Mouse (Mus musculus) lung, postnatal 0 days (tissue): ENCODE data around the gene 4930524B15Rik. TPM values are rescaled to one million over a fixed set of nuclear protein-coding genes. Genes with fewer than 3 reads are reported as not detected.

ENCODE experiments used
- ATAC-seq: fragments of 200-750 bp; cut with Nextera tagmentation; 2 replicates; pipeline ENCODE4 v1.8.0; 2017; ENCODE audit warnings: moderate library complexity
- DNase-seq: peaks from one replicate; pipeline ENCODE4 v3.0.0-alpha.2; 2016; ENCODE audit warnings: low spot score
- H3K27ac ChIP-seq: fragments of 300-500 bp; sonication (generic); 2 replicates; pipeline ENCODE4 v1.5.1; 2014; ENCODE audit warnings: antibody characterized with exemption, mild to moderate bottlenecking, low read length, mixed read lengths
- H3K27me3 ChIP-seq: fragments of 300-500 bp; sonication (generic); replicated peaks from 2 replicates; pipeline ENCODE4 v1.6.1; 2014; ENCODE audit warnings: low read length, mixed read lengths; ENCODE audit not compliant: insufficient read depth
- H3K36me3 ChIP-seq: fragments of 300-500 bp; sonication (generic); 2 replicates; pipeline ENCODE4 v1.6.1; 2014; ENCODE audit warnings: low read length, mixed read lengths; ENCODE audit not compliant: insufficient read depth
- H3K4me1 ChIP-seq: fragments of 300-500 bp; sonication (generic); 2 replicates; pipeline ENCODE4 v1.6.1; 2014; ENCODE audit warnings: antibody characterized with exemption, low read depth, low read length, mixed read lengths; ENCODE audit not compliant: insufficient read depth
- H3K4me2 ChIP-seq: fragments of 300-500 bp; sonication (generic); replicated peaks from 2 replicates; pipeline ENCODE4 v1.6.1; 2014; ENCODE audit warnings: low read depth, mild to moderate bottlenecking, low read length, moderate library complexity, mixed read lengths
- H3K4me3 ChIP-seq: fragments of 300-500 bp; sonication (generic); 2 replicates; pipeline ENCODE4 v1.5.1; 2014; ENCODE audit warnings: low read depth, low read length
- H3K9ac ChIP-seq: fragments of 300-500 bp; sonication (generic); replicated peaks from 2 replicates; pipeline ENCODE4 v1.6.1; 2014; ENCODE audit warnings: low read depth, mild to moderate bottlenecking
- H3K9me3 ChIP-seq: fragments of 300-500 bp; sonication (generic); 2 replicates; pipeline ENCODE4 v1.6.1; 2016; ENCODE audit warnings: low read length, mixed read lengths
- CTCF ChIP-seq: IDR thresholded peaks from 2 replicates; pipeline ENCODE4 v1.5.1; 2016; ENCODE audit warnings: antibody characterized with exemption, mild to moderate bottlenecking
- EP300 ChIP-seq: IDR thresholded peaks from 2 replicates; pipeline ENCODE4 v1.6.1; 2016; ENCODE audit warnings: antibody characterized with exemption, mild to moderate bottlenecking, control low read depth
- WGBS: fragments of 180-500 bp; shearing (Covaris S2); extraction: QIAGEN DNeasy Blood & Tissue Kit; methylation state at CpG from one replicate; pipeline ENCODE4 v1.1.7; 2014; 5-methylcytosine and 5-hydroxymethylcytosine counted together
- polyA plus RNA-seq: library from polyadenylated mRNA; unstranded; fragments of >200 nt; fragmentation: Nextera tagmentation; extraction: Ambion mirVana; gene quantifications from 2 replicates; pipeline ENCODE4 v1.2.1, GENCODE M21; 2015

4930524B15Rik gene
- 0.07 TPM in 1 of 2 replicates, not detected in the other for polyA plus RNA-seq

- H3K36me3 ChIP-seq: no peaks in the 10 kb centered on the region
- no peaks in the 10 kb centered on the region for H3K4me1 ChIP-seq
- no peak for TF ChIP-seq EP300
- TF ChIP-seq CTCF: no peak
- no peaks in the 10 kb centered on the region for H3K27me3 ChIP-seq
- H3K4me3 ChIP-seq: peak within 1 kb of the TSS; percentile 26
- H3K9me3 ChIP-seq: no peaks in the 10 kb centered on the region
- H3K4me2 ChIP-seq: peak within 1 kb of the TSS; percentile 49
- peak; percentile 19 for DNase-seq
- ATAC-seq: peak; percentile 33
- no peak within 1 kb of the TSS; the same call in 1 of the 2 replicates for H3K9ac ChIP-seq
- H3K27ac ChIP-seq: no peak within 1 kb of the TSS
- WGBS: 43% methylated on average over 39 of the region's 49 CpGs
These were observed at the start of gene 4930524B15Rik for GRCm38 (mm10) chr11:31965256-31966134. Gene 4930524B15Rik, plus strand, starts transcription at chr11:31965592.

- no peaks in the 10 kb centered on the region for H3K4me1 ChIP-seq
- 94% methylated on average over 1 of the region's 1 CpGs for WGBS
- ATAC-seq (no peak), DNase-seq (no peak)
- 0 out of 2 replicates have a peak, but pooled peaks cover 7% of the 10 kb centered on the region for H3K36me3 ChIP-seq
- H3K4me3 ChIP-seq: no peak overlapping the region
- no peak overlapping the region for H3K27ac ChIP-seq
- no peaks in the 10 kb centered on the region for H3K27me3 ChIP-seq
- no peak overlapping the region for H3K9ac ChIP-seq
- no peaks in the 10 kb centered on the region for H3K9me3 ChIP-seq
- TF ChIP-seq CTCF (no peak), EP300 (no peak)
- H3K4me2 ChIP-seq: no peak overlapping the region
These were observed 47.6 kb upstream of the 4930524B15Rik start for GRCm38 (mm10) chr11:31917769-31918168.

- Histone ChIP-seq H3K4me2 (no peak overlapping the region), H3K4me1 (no peaks in the 10 kb centered on the region), H3K9me3 (no peaks in the 10 kb centered on the region), H3K4me3 (no peak overlapping the region), H3K27me3 (no peaks in the 10 kb centered on the region), H3K36me3 (peaks cover 30% of the 10 kb centered on the region), H3K27ac (no peak overlapping the region), H3K9ac (no peak overlapping the region)
- ATAC-seq: no peak
- DNase-seq: no peak
- WGBS: 92% methylated on average over 10 of the region's 10 CpGs
- no peak for TF ChIP-seq EP300
- TF ChIP-seq CTCF: no peak
These were observed 35.3 kb upstream of the 4930524B15Rik start for GRCm38 (mm10) chr11:31930051-31930450.

GRCm38 (mm10) chr11:31935652-31936051 is 29.7 kb upstream of the 4930524B15Rik start:
- H3K9ac ChIP-seq: no peak overlapping the region
- no peak for ATAC-seq

GRCm38 (mm10) chr11:31936910-31937525 is 28.4 kb upstream of the 4930524B15Rik start:
- ATAC-seq (no peak), DNase-seq (no peak)
- TF ChIP-seq EP300 (no peak), CTCF (no peak)
- WGBS: 82% methylated on average over 10 of the region's 10 CpGs
- Histone ChIP-seq H3K4me2 (no peak overlapping the region), H3K27me3 (no peaks in the 10 kb centered on the region), H3K27ac (no peak overlapping the region), H3K36me3 (0 out of 2 replicates have a peak, but pooled peaks cover 4% of the 10 kb centered on the region), H3K4me1 (no peaks in the 10 kb centered on the region), H3K9ac (no peak overlapping the region), H3K4me3 (no peak overlapping the region), H3K9me3 (no peaks in the 10 kb centered on the region)

More at GRCm38 (mm10) chr11:31935652-31936051, 29.7 kb upstream of the 4930524B15Rik start:
- WGBS: 31% methylated on average over 4 of the region's 4 CpGs
- no peaks in the 10 kb centered on the region for H3K27me3 ChIP-seq
- H3K4me3 ChIP-seq: no peak overlapping the region
- H3K9me3 ChIP-seq: no peaks in the 10 kb centered on the region
- DNase-seq: no peak
- TF ChIP-seq CTCF (no peak), EP300 (no peak)
- no peaks in the 10 kb centered on the region for H3K4me1 ChIP-seq
- no peak overlapping the region for H3K4me2 ChIP-seq
- H3K36me3 ChIP-seq: peaks cover 13% of the 10 kb centered on the region
- H3K27ac ChIP-seq: no peak overlapping the region

GRCm38 (mm10) chr11:31940898-31941639 is 24.3 kb upstream of the 4930524B15Rik start:
- ATAC-seq (no peak), DNase-seq (no peak)
- no peak overlapping the region for H3K4me3 ChIP-seq
- WGBS: 73% methylated on average over 13 of the region's 13 CpGs
- no peaks in the 10 kb centered on the region for H3K27me3 ChIP-seq
- TF ChIP-seq CTCF: no peak
- TF ChIP-seq EP300: no peak
- H3K4me2 ChIP-seq: no peak overlapping the region
- H3K36me3 ChIP-seq: 0 out of 2 replicates have a peak, but pooled peaks cover 4% of the 10 kb centered on the region
- no peaks in the 10 kb centered on the region for H3K4me1 ChIP-seq
- H3K9ac ChIP-seq: no peak overlapping the region
- no peaks in the 10 kb centered on the region for H3K9me3 ChIP-seq
- H3K27ac ChIP-seq: no peak overlapping the region
